Mouse (Mus musculus): Measurements from ENCODE around the gene Pfn1.

The Pfn1 gene

GRCm38 (mm10) chr11:70655571-70656455 is 1.4 kb upstream of the Pfn1 start:
- no peak for DNase-seq (ENCODE audit: extremely low read depth, low read depth, low spot score)

DNA sequence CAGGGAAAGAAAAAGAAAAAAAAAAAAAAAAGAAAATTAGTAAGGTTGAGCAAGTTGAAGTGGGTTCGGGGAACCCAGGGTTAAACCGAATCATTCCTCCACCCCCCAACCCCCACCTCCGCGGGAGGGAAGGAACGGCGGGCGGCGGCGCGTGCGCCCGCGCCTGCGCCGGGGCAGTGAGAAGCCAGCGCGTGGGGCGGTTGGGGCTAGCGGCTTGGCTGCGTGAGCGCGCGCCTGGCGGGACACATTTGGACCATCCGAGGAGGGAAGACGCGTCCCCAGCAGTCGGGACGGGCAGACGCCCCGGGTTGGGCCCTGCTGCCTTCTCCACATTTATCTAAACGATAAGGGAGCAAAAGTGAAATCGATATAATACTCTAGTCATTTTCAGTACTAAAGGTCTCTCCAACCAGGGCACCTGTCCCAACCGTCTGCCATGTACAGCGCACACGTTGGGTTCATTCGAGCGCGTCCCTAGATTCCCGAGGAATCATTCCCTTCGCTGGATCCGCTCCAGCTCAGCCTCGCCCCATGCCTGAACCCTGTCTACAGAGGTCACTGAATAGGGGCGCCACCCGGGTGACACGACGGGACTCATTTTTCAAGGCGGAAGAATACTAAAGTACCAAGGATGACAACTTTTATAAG is 603 bp upstream of the Pfn1 start:
- no peak for DNase-seq (ENCODE audit: extremely low read depth, low read depth, low spot score)

DNA sequence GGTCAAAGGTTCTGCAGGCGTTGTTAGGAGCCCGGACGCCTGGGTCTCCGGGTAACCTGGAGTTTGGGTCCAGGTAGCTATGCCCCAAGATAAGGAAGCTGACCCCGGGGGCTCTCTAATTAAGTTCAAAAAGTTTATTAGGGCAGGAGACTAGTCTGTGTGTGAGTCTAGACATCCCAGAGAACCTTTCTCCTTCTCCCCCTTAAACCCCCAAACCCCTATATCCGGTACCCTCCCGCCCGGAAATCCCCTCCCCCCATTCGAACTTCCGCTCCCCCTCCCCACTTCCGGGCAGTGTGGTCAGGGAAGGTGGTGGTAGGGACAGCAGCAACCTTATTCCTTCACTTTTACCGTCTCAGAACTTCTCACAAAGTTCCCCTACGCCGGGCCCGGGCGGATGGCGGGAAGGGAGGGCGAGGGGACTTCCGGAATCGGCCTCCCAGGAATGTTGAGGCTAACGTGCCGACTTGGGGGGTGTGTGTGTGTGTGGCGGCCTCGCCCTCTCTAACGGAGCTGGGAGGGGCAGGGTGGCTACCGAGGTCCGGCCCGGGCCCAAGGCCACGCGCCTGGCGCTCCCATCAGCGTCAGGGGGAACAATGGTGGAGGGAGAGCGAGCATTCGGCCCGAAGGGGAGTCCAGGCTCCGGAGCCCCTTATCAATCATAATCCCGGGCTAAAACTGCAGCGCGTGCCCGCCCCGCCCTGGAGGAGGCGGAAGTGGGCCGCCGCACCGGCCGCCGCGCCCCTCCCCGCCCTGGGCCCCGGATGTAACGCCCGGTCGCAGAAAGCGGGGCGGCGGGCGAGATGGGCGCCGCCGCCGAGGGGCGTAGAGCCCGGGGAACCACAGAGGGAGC is 873 bp downstream of the Pfn1 start:
- no peak for DNase-seq (ENCODE audit: extremely low read depth, low read depth, low spot score)

- no peak for DNase-seq (ENCODE audit: extremely low read depth, low read depth, low spot score)
Observed at GRCm38 (mm10) chr11:70652884-70653344, 1.5 kb downstream of the Pfn1 start.

GRCm38 (mm10) chr11:70652029-70652883 is 2.2 kb downstream of the Pfn1 start:
- DNase-seq (ENCODE audit: extremely low read depth, low read depth, low spot score) = no peak

DNA sequence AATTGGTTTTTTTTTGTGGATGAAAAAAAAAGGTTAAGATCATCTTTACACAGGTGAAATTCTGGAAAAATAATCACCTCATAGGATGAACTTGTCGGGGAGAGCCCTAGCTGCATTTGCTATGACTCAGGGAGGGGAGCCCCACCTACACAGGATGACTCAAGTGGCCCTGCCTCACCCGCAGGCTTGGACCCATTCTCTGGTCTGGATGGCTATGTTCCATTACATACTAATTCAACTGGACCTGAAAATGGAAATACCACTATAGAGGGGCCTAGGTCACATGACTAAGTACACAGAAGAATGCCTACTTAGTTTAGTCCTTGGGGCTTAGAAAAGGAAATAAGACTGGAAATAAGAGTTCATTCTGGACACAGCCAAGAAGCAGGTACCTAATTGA is 3.1 kb downstream of the Pfn1 start:
- no peak for DNase-seq (ENCODE audit: extremely low read depth, low read depth, low spot score)

GRCm38 (mm10) chr11:70650322-70651175 is 3.9 kb downstream of the Pfn1 start:
- no peak for DNase-seq (ENCODE audit: extremely low read depth, low read depth, low spot score)

- DNase-seq (ENCODE audit: extremely low read depth, low read depth, low spot score) = no peak
Observed at GRCm38 (mm10) chr11:70649185-70649734, 5.2 kb downstream of the Pfn1 start.

GRCm38 (mm10) chr11:70648512-70648911 is 5.9 kb downstream of the Pfn1 start:
- no peak for DNase-seq (ENCODE audit: extremely low read depth, low read depth, low spot score)

DNA sequence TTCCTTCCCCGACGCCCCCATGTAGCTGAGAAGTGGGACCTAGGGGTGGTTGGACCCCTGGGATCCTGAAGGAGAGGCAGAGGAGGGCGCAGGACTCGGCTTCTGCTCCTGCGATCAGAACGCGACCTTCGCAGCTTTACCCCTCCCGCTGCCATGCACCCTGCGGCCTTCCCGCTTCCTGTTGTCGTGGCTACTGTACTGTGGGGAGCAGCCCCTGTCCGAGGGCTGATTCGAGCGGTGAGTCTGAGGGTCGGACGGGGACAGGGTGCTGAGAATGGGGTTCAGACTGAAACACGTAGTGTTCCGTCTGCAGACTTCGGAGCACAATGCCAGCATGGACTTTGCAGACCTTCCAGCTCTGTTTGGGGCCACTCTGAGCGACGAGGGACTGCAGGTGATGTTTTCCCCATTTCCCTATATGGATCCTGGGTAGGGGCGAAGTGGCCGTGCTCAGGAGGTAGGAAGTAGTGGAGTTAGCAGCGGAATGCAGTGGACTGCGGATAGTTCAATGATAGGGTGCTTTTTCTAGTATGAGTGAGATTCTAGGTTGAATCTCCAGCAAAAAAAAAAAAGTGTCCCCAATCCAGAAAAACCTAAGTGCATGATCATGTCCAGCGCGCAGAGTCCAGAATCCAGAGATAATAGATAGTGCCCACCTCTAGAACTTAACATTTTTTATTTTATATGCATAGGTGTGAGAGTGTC is 6.6 kb downstream of the Pfn1 start:
- no peak for DNase-seq (ENCODE audit: extremely low read depth, low read depth, low spot score)

GRCm38 (mm10) chr11:70646691-70647650 is 7.5 kb downstream of the Pfn1 start, which contains the start of the genes Rnf167 and Slc25a11:
TSS of gene Rnf167 (plus strand) at chr11:70647235.
TSS of gene Slc25a11 (minus strand) at chr11:70647479.
- peak; percentile 90 for DNase-seq (ENCODE audit: extremely low read depth, low read depth, low spot score)

DNA sequence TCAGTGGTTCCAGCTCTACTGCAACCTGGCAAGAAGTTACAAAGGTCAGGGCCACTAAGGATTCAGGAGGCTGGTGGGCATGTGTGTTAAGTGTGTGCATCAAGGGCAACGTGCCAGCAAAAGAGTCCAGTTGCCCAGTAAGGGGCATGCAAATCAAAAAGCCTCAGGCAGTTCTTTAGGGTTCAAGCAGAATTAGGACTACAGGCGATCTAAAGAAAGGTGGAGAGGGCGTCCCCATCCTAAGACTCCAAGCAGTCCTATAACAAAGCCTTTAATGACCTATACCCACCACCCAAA is 8.2 kb downstream of the Pfn1 start:
- no peak for DNase-seq (ENCODE audit: extremely low read depth, low read depth, low spot score)

DNA sequence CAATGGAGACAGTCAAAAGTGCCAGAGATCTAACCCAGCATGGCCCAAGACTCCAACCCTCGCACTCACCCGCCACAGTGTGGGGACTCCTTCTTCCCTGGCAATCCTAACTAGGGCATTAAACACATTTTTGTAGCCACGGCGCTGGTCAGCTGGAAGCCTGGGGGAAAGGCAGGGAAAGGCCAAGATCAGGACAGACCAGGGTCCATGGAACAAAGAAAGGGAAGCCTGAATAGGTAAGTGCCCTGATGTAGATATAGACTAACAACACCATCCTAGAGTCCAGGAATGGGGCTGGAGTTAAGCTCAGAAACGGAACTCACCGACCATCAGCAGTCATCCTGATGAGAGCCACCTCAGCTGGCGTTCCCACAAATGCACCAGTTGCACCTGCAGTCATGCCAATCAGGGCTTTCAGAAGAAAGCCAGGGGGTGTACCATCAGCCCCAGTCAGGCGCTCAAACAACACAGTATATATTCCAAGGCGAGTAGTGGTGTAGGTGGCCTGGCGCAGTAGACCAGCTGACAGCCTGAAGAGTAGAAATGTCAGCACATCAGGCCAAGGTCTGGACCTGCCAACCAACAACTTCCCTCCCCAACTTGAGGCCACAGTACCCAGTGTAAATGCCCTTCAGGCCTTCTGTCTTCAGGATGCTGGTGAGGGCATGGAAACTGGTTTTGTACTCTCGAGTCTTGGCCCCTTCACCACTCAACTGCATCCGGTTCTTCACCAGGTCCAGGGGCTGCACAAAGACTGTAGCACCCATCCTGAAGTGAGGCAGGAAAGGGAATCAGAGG is 8.8 kb downstream of the Pfn1 start:
- no peak for DNase-seq (ENCODE audit: extremely low read depth, low read depth, low spot score)

- no peak for DNase-seq (ENCODE audit: extremely low read depth, low read depth, low spot score)
Observed at GRCm38 (mm10) chr11:70644564-70645103, 9.8 kb downstream of the Pfn1 start.

DNA sequence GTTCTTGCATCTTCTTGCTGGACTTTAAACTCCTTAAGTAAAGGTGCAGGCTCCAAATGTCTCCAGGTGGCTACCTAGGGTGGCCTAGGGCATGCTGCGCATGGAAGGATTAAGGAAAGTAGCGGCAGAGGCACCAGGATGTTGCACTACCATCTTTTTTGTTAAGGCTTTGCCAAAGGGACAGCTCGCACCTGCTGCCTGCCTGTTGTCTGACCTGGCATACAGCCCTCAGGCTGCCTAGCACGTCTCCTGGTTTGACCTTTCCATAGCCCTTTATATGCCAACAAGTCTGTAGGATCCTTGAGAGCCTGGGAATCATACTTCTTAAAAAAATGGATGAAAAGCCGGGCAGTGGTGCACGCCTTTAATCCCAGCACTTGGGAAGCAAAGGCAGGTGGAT is 11.4 kb downstream of the Pfn1 start:
- no peak for DNase-seq (ENCODE audit: extremely low read depth, low read depth, low spot score)

DNA sequence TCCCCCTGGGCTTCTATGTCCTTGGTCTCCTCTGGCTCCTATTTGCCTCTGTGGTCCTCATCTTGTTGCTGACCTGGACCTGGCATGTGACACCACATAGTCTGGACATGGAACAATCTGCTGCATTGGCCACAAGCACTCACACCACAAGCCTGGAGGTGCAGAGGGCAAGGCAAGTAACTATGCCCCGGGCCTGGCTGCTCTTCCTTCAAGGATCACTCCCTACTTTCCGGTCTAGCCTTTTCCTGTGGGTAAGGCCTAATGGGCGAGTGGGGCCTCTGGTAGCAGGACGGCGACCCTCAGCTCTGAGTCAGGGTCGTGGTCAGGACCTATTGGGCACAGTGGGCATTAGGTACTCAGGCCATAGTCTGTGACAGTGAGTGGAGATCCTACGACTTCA is 13.2 kb downstream of the Pfn1 start:
- DNase-seq (ENCODE audit: extremely low read depth, low read depth, low spot score) = no peak

All from fat pad, adult 2 months (tissue).